Mouse (Mus musculus) spleen, postnatal 14 days (tissue): ENCODE results near the gene Efcab10.
A peak's percentile ranks its signal among the peaks of the same experiment; 100 is the strongest.

Experiments
- DNase-seq, 2 experiments: peaks; one replicate each; pipeline ENCODE4 v3.0.0; 2021 to 2022; ENCODE audit warnings: low spot score in 2 of 2

Gene Efcab10

DNA sequence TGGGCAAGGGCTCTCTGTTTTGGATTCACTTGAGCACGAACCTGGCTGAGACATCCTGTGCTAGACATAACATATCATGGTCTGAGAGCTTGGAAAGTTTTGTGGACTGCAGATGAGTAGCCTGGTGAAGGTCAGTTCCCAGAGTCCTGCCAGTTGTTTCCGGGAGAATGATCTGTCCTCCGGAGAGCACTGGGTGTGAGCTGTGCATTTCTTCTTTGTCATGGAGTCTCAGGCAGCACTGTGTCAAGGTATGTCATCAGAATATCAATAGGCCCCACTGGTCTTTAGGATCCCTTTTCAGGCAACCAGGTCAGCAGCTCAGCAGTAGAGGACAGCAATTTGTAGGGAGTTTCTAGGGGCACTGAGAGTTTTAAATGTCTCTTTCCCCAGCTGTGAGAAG, 32.6 kb downstream of the Efcab10 start:
- no peak for DNase-seq

GRCm38 (mm10) chr12:33427726-33428125, 33.1 kb downstream of the Efcab10 start:
- no peak for DNase-seq

- DNase-seq = peak; percentile 91 to 97
Measured at GRCm38 (mm10) chr12:33429387-33430160, 34.9 kb downstream of the Efcab10 start, which contains the start of gene Twistnb. Gene Twistnb, plus strand, starts transcription at chr12:33429635.

DNA sequence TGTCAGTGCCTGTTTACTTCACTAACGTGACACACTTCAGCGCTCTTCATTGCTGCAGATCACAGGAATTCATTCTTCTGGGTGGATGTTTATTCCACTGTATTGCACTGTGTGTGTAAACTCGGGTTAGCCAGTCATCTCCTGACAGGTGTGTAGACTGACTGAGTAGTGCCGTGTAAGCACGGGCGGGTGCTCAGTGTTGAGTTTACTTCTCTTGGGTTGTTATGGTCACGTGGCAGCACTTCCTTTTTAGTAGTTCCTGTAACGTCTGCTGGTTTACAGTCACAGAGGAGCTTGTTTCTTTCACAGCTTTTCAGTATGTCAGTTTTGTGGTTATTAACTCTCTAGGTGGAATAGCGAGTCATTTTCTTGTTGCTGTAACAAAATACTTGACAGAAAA, 39.2 kb downstream of the Efcab10 start:
- peak in 1 of 2 experiments; percentile 23 for DNase-seq

- DNase-seq = no peak
Measured at GRCm38 (mm10) chr12:33434758-33435157, 40.1 kb downstream of the Efcab10 start.
